Mouse (Mus musculus) fibroblast of lung, adult 2 months (primary cell): ENCODE data around the gene Hnrnpf.

ENCODE experiments used
- DNase-seq: peaks from one replicate; pipeline ENCODE4 v3.0.0-alpha.2; 2011; ENCODE audit warnings: low read depth

Gene Hnrnpf

GRCm38 (mm10) chr6:117920659-117921640, 20.8 kb downstream of the Hnrnpf start:
- DNase-seq, result no peak

GRCm38 (mm10) chr6:117922041-117922440, 21.9 kb downstream of the Hnrnpf start:
- no peak for DNase-seq

- DNase-seq, result no peak
Observed at GRCm38 (mm10) chr6:117926871-117927491, 26.9 kb downstream of the Hnrnpf start.

- DNase-seq, result no peak
Observed at GRCm38 (mm10) chr6:117927955-117928354, 27.8 kb downstream of the Hnrnpf start.

- DNase-seq, result no peak
Observed at GRCm38 (mm10) chr6:117928746-117929145, 28.6 kb downstream of the Hnrnpf start.

GRCm38 (mm10) chr6:117929945-117930655, 30.0 kb downstream of the Hnrnpf start:
- DNase-seq, result no peak

GRCm38 (mm10) chr6:117932325-117933051, 32.4 kb downstream of the Hnrnpf start:
- no peak for DNase-seq

- no peak for DNase-seq
Observed at GRCm38 (mm10) chr6:117934301-117934700, 34.2 kb downstream of the Hnrnpf start.

GRCm38 (mm10) chr6:117935681-117936612, 35.8 kb downstream of the Hnrnpf start:
- no peak for DNase-seq

- DNase-seq, result no peak
Observed at GRCm38 (mm10) chr6:117937222-117937932, 37.3 kb downstream of the Hnrnpf start, which contains the start of gene Fxyd4. TSS of gene Fxyd4 (minus strand) at chr6:117937692.

GRCm38 (mm10) chr6:117938951-117939350, 38.8 kb downstream of the Hnrnpf start:
- no peak for DNase-seq

GRCm38 (mm10) chr6:117942769-117943168, 42.6 kb downstream of the Hnrnpf start:
- no peak for DNase-seq

- no peak for DNase-seq
Observed at GRCm38 (mm10) chr6:117943899-117944298, 43.8 kb downstream of the Hnrnpf start.

- DNase-seq, result no peak
Observed at GRCm38 (mm10) chr6:117952330-117952729, 52.2 kb downstream of the Hnrnpf start.

- no peak for DNase-seq
Observed at GRCm38 (mm10) chr6:117956161-117956560, 56.0 kb downstream of the Hnrnpf start.

- no peak for DNase-seq
Observed at GRCm38 (mm10) chr6:117956851-117957501, 56.9 kb downstream of the Hnrnpf start.

GRCm38 (mm10) chr6:117963201-117963600, 63.1 kb downstream of the Hnrnpf start:
- no peak for DNase-seq

- no peak for DNase-seq
Observed at GRCm38 (mm10) chr6:117966729-117967128, 66.6 kb downstream of the Hnrnpf start.
